Comparison of ENCODE assay signal across 27 mouse cellular contexts in the genomic region with DNA sequence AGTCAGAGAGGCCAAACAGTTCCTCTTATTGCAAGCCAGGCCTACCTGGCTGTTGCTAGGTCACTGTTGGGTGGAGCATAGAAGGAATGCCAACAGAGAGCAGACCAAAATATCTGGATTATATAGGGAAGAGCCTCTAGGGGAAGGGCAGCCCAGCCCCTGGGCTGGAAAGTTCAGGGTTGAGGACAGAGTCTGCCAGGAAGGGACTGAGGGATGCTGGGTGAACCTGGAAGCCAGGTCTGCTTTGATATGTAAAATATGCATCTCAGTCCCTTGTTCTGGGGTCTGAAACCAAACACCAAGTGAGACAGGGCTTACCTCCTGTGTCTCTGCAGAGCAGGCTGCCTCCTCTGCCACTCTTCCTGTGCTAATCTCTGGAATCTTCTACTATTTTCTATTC. TPM values are rescaled to one million over a fixed set of nuclear protein-coding genes. Genes with fewer than 3 reads are reported as not detected.
DNase-seq lines count a peak whose midpoint lies in the region; ATAC-seq and TF ChIP-seq lines count a peak whose summit lies in the region.
"Had no signal": no experiment of that assay in that cellular context is flagged by ENCODE, and none has a peak within 500 bp of the region (broad histone marks: within the 10 kb centered on the region; RNA-seq: fewer than 3 reads in every experiment).

No protein-coding gene starts in this region.

- TF ChIP-seq POLR2A in ES-Bruce4 (IDR thresholded peaks at IDR 0.05; ENCODE audit: insufficient read depth, low read length): no peak

- no peak for TF ChIP-seq CTCF in E14TG2a.4 (conservative IDR thresholded peaks at IDR 0.05; ENCODE audit: low read length)
- TF ChIP-seq CTCF in ES-Bruce4 (IDR thresholded peaks at IDR 0.05; ENCODE audit: low read depth, low read length): no peak
- no peak for TF ChIP-seq CTCF in intestine, postnatal 0 days (IDR thresholded peaks at IDR 0.05; ENCODE audit: low read depth)

- peak; percentile 83 for DNase-seq in R1 (ENCODE audit: low read depth, low spot score)
- DNase-seq in layer of hippocampus, adult 8-10 months (ENCODE audit: low spot score in 2 of 2): no peak
- DNase-seq: adrenal gland, adult 8-10 months; adrenal gland, postnatal 25 days; cerebellum, adult 18-20 months; cerebellum, adult 9-10 months; cerebellum, postnatal 14 days; gastrocnemius, postnatal 14 days; heart, adult 11 months; heart, postnatal 14 days; heart, postnatal 4 days; kidney, adult 11 months; kidney, adult 8-10 months had no signal

- no peaks in the 10 kb centered on the region for H3K9me3 ChIP-seq in E14TG2a.4 (ENCODE audit: low read length)
- H3K9me3 ChIP-seq in ES-Bruce4 (replicated peaks; ENCODE audit: control insufficient read depth, insufficient read depth, low read length, poor library complexity, severe bottlenecking): no peaks in the 10 kb centered on the region
- no peaks in the 10 kb centered on the region for H3K9me3 ChIP-seq in intestine, postnatal 0 days (ENCODE audit: control insufficient read depth)
- H3K9me3 ChIP-seq: embryonic facial prominence, embryonic 12.5 days; embryonic facial prominence, embryonic 15.5 days; forebrain, embryonic 12.5 days; forebrain, embryonic 15.5 days; heart, embryonic 10.5 days; heart, embryonic 13.5 days had no signal

- H3K36me3 ChIP-seq in E14TG2a.4 (ENCODE audit: insufficient read depth, low read length) (no peaks in the 10 kb centered on the region), ES-Bruce4 (ENCODE audit: control insufficient read depth, insufficient read depth, low read length, poor library complexity, severe bottlenecking) (no peaks in the 10 kb centered on the region)
- H3K36me3 ChIP-seq in intestine, postnatal 0 days (ENCODE audit: control insufficient read depth, insufficient read depth): no peaks in the 10 kb centered on the region
- H3K36me3 ChIP-seq: embryonic facial prominence, embryonic 12.5 days; embryonic facial prominence, embryonic 15.5 days; forebrain, embryonic 12.5 days; forebrain, embryonic 15.5 days; heart, embryonic 10.5 days; heart, embryonic 13.5 days had no signal

- no peak overlapping the region for H3K9ac ChIP-seq in ES-Bruce4 (ENCODE audit: low read depth, poor library complexity, severe bottlenecking)
- no peak overlapping the region for H3K9ac ChIP-seq in intestine, postnatal 0 days (ENCODE audit: low read depth, low read length)
- H3K9ac ChIP-seq: embryonic facial prominence, embryonic 12.5 days; embryonic facial prominence, embryonic 15.5 days; forebrain, embryonic 12.5 days; forebrain, embryonic 15.5 days; heart, embryonic 13.5 days; hindbrain, embryonic 14.5 days had no signal

- H3K27me3 ChIP-seq in E14TG2a.4 (ENCODE audit: insufficient read depth, low read length) (peaks cover 3% of the 10 kb centered on the region; the same call in 1 of the 2 replicates), ES-Bruce4 (ENCODE audit: control insufficient read depth, insufficient read depth, low read length, poor library complexity, severe bottlenecking) (no peaks in the 10 kb centered on the region)
- H3K27me3 ChIP-seq in intestine, postnatal 0 days (replicated peaks; ENCODE audit: control insufficient read depth, insufficient read depth, low read length): no peaks in the 10 kb centered on the region
- H3K27me3 ChIP-seq: embryonic facial prominence, embryonic 12.5 days; embryonic facial prominence, embryonic 15.5 days; forebrain, embryonic 15.5 days had no signal

- H3K4me2 ChIP-seq in intestine, postnatal 0 days (replicated peaks; ENCODE audit: low read depth): no peak overlapping the region
- H3K4me2 ChIP-seq: embryonic facial prominence, embryonic 12.5 days; embryonic facial prominence, embryonic 15.5 days; forebrain, embryonic 12.5 days; forebrain, embryonic 15.5 days; heart, embryonic 13.5 days; hindbrain, embryonic 14.5 days had no signal

- H3K4me3 ChIP-seq in E14TG2a.4 (replicated peaks; ENCODE audit: low read length) (0 out of 2 replicates have a peak overlapping the region, but pooled peaks have one; percentile 30), ES-Bruce4 (ENCODE audit: low read depth, low read length) (no peak overlapping the region)
- no peak overlapping the region for H3K4me3 ChIP-seq in brown adipose tissue, adult 24 weeks (ENCODE audit: insufficient read depth, low read depth, low read length)
- no peak overlapping the region for H3K4me3 ChIP-seq in intestine, postnatal 0 days (ENCODE audit: low read depth, low read length)
- H3K4me3 ChIP-seq: embryonic facial prominence, embryonic 12.5 days; embryonic facial prominence, embryonic 15.5 days; erythroblast, embryonic 14.5 days; forebrain, embryonic 12.5 days; forebrain, embryonic 15.5 days; heart, embryonic 10.5 days; heart, embryonic 13.5 days had no signal

- H3K27ac ChIP-seq in ES-Bruce4 (ENCODE audit: insufficient read depth, low read length): peak overlapping the region; percentile 55
- peak overlapping the region; percentile 95 for H3K27ac ChIP-seq in brown adipose tissue, adult 24 weeks (replicated peaks; ENCODE audit: low read depth, low read length)
- H3K27ac ChIP-seq in intestine, postnatal 0 days (ENCODE audit: low read depth, low read length): no peak overlapping the region
- H3K27ac ChIP-seq: embryonic facial prominence, embryonic 12.5 days; embryonic facial prominence, embryonic 15.5 days; forebrain, embryonic 12.5 days; forebrain, embryonic 15.5 days; heart, embryonic 10.5 days; heart, embryonic 13.5 days; hindbrain, embryonic 14.5 days had no signal

- no peak for ATAC-seq in intestine, postnatal 0 days
- ATAC-seq: activated CD4-positive, CD25-positive, alpha-beta regulatory T cell, adult 4 months; CD4-positive, CD25-positive, alpha-beta regulatory T cell, adult 4 months; forebrain, embryonic 15.5 days had no signal

- H3K4me1 ChIP-seq in E14TG2a.4 (replicated peaks; ENCODE audit: low read depth, low read length) (peaks cover 74% of the 10 kb centered on the region), ES-Bruce4 (ENCODE audit: control insufficient read depth, insufficient read depth, low read length) (peaks cover 7% of the 10 kb centered on the region)
- peaks cover 21% of the 10 kb centered on the region for H3K4me1 ChIP-seq in brown adipose tissue, adult 24 weeks (ENCODE audit: control insufficient read depth, insufficient read depth, insufficient read length, low read length)
- no peaks in the 10 kb centered on the region for H3K4me1 ChIP-seq in intestine, postnatal 0 days (replicated peaks; ENCODE audit: control insufficient read depth, insufficient read depth, low read length)
- H3K4me1 ChIP-seq: embryonic facial prominence, embryonic 12.5 days; forebrain, embryonic 12.5 days; forebrain, embryonic 15.5 days; heart, embryonic 13.5 days had no signal

- TF ChIP-seq EP300 in ES-Bruce4 (IDR thresholded peaks at IDR 0.05; ENCODE audit: insufficient read depth, low read depth, low read length): peak; percentile 68; the same call in 1 of the 2 replicates

RNA-seq across cellular contexts. Expression of a gene that starts 38.3 kb away (rescaled TPM):
- 0.42 and 0.94 TPM in 2 replicates for polyA plus RNA-seq in ES-Bruce4 (2011; ENCODE audit: insufficient read depth, insufficient read length, low read depth, missing spikeins)
- polyA plus RNA-seq in brown adipose tissue, adult 24 weeks (2012; ENCODE audit: insufficient read depth, insufficient read length, missing spikeins): 36.1 and 37.1 TPM in 2 replicates
- 23.1 and 25.3 TPM in 2 replicates for polyA plus RNA-seq in intestine, postnatal 0 days (2015; fragmentation: Nextera tagmentation; extraction: Ambion mirVana)
- 10 to 100 TPM; 28.8 to 41.7 (median 37.5) TPM for total RNA-seq in layer of hippocampus, adult 8-10 months (2022)
- polyA plus RNA-seq: activated CD4-positive, CD25-positive, alpha-beta regulatory T cell, adult 4 months; CD4-positive, CD25-positive, alpha-beta regulatory T cell, adult 4 months had no signal

Comparison
In these comparisons a context has a peak if more than half of its experiments do, and no peak if none do; other contexts are left out.
1. RNA of a gene that starts 38.3 kb away (polyA plus RNA-seq): 36.1 to 37.1 TPM in brown adipose tissue, adult 24 weeks and 23.1 to 25.3 TPM in intestine, postnatal 0 days; 0.42 to 0.94 TPM in ES-Bruce4; every median in the first group is over 10 times any median in the second.